Mouse (Mus musculus) liver, embryonic 11.5 days (tissue): ENCODE measurements around the gene Taldo1. TPM values are rescaled to one million over a fixed set of nuclear protein-coding genes. Genes with fewer than 3 reads are reported as not detected.
A peak's percentile ranks its signal among the peaks of the same experiment; 100 is the strongest.

Source experiments
- ATAC-seq: fragments of 200-750 bp; cut with Nextera tagmentation; replicated peaks from 2 replicates; pipeline ENCODE4 v1.8.0; 2017; ENCODE audit warnings: moderate number of reproducible peaks, mild to moderate bottlenecking, moderate TSS enrichment, moderate library complexity; ENCODE audit not compliant: low FRiP score
- DNase-seq: peaks from one replicate; pipeline ENCODE4 v3.0.0-alpha.2; 2017; ENCODE audit warnings: low spot score
- H3K27ac ChIP-seq: fragments of 300-500 bp; sonication (generic); 2 replicates; pipeline ENCODE4 v1.5.1; 2014; ENCODE audit warnings: mild to moderate bottlenecking, low read depth, low read length, control low read depth
- H3K27me3 ChIP-seq: fragments of 300-500 bp; sonication (generic); replicated peaks from 2 replicates; pipeline ENCODE4 v1.6.1; 2014; ENCODE audit warnings: low read length, mixed read lengths; ENCODE audit not compliant: control insufficient read depth, insufficient read depth
- H3K36me3 ChIP-seq: fragments of 300-500 bp; sonication (generic); 2 replicates; pipeline ENCODE4 v1.6.1; 2014; ENCODE audit warnings: mild to moderate bottlenecking, low read length, moderate library complexity, mixed read lengths; ENCODE audit not compliant: control insufficient read depth, insufficient read depth
- H3K4me1 ChIP-seq: fragments of 300-500 bp; sonication (generic); replicated peaks from 2 replicates; pipeline ENCODE4 v1.6.1; 2014; ENCODE audit warnings: low read length, mixed read lengths; ENCODE audit not compliant: control insufficient read depth, insufficient read depth
- H3K4me2 ChIP-seq: fragments of 300-500 bp; sonication (generic); 2 replicates; pipeline ENCODE4 v1.6.1; 2014; ENCODE audit warnings: mild to moderate bottlenecking, control low read depth, moderate library complexity
- H3K4me3 ChIP-seq: fragments of 300-500 bp; sonication (generic); 2 replicates; pipeline ENCODE4 v1.5.1; 2014; ENCODE audit warnings: low read depth, low read length, control low read depth
- H3K9ac ChIP-seq: fragments of 300-500 bp; sonication (generic); 2 replicates; pipeline ENCODE4 v1.6.1; 2014; ENCODE audit warnings: low read depth, low read length, control low read depth
- H3K9me3 ChIP-seq: fragments of 300-500 bp; sonication (generic); 2 replicates; pipeline ENCODE4 v1.6.1; 2016; ENCODE audit warnings: low read length, inconsistent platforms, mixed read lengths; ENCODE audit not compliant: control insufficient read depth
- WGBS: fragments of 180-500 bp; shearing (Covaris S2); extraction: QIAGEN DNeasy Blood & Tissue Kit; methylation state at CpG from one replicate; pipeline ENCODE4 v1.1.7; 2014; 5-methylcytosine and 5-hydroxymethylcytosine counted together
- polyA plus RNA-seq: library from polyadenylated mRNA; unstranded; fragments of >200 nt; fragmentation: Nextera tagmentation; extraction: Ambion mirVana; gene quantifications from 2 replicates; pipeline ENCODE4 v1.2.1, GENCODE M21; 2014

Gene Taldo1
- polyA plus RNA-seq, 1 experiment from 2014 or later = 442 TPM

DNA sequence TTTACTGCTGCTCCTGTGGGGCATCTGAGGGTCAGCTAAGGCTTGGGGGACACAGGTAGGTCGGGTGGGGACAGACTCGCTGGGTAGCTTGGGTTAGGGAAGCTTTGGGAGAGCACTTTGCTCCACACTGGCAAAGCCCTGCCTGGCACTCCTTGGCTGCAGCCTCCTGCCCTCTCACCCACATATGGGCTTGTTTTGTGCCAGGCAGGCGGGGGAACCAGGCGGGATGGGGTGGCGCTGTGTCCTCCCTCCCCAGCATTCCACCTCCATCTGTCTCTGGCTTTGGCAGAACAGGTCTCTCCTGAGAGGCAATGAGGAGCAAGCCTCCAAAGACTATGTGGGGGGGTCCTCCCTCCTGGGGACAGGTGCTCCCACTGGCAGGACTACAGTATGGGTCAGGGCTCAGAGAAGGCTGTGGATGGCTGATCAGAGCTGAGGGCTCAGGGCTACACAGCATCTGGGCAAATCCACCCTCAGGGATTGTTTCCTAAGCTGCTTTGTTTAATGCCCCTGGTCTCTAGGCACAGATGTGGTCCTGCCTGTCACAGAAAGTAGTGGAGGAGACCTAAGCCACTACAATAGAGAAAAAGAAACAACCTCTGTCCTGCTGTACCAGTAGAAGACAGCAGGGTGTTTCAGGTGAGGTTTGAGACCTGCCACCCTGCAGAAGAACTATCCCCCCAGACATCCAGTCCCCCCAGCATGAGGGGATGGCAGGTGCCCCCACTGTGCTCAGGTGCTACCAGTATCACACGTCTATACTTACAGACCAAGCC is 40.9 kb downstream of the Taldo1 start:
- Histone ChIP-seq H3K4me2 (no peak overlapping the region), H3K27ac (no peak overlapping the region), H3K9ac (no peak overlapping the region), H3K36me3 (peaks cover 11% of the 10 kb centered on the region; the same call in 1 of the 2 replicates), H3K27me3 (no peaks in the 10 kb centered on the region), H3K9me3 (no peaks in the 10 kb centered on the region), H3K4me1 (peaks cover 37% of the 10 kb centered on the region), H3K4me3 (no peak overlapping the region)
- DNase-seq = no peak
- ATAC-seq = no peak
- 85% methylated on average over 6 of the region's 6 CpGs for WGBS

DNA sequence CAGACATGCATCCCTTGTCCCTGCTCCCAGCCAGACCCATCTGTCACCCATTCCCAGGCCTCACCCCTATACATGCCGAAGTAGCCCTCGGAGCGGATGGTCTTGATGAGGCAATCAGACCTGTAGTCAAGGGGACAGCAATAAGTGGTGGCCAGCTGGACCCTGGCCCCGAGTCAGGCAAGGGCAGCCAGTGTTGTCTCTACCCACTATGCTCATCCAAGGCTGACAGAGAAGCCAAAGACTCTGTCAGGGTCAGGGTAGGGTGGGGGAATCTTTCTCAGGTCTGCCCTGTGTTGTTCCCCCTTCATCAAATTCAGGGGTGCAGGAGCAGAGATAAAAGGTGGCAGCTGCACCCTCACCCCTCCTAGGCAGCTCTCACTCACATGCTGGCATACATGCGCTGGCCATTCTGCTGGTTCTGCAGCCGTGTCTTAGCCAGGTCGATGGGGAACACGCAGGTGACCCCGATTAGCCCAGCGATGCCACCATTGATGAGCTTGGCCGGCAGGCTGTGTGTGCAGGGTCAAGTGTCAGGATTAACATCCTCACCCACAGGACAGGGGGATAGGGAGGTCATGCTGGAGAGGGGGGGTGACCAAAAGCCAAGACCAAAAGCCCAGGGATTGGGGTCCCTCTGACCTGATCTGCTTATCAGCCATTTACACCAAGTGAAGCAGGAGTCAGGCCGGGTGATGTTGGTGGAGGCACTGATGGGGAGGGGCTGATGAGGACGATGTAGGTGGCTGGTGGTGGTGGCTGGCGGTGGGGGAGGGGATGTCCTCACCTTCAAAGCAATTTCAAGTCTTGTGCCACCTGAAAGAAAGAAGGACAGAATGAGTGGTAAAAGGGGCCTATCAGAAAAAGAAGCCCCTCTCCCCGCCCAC is 41.8 kb downstream of the Taldo1 start:
- DNase-seq = no peak
- Histone ChIP-seq H3K27me3 (no peaks in the 10 kb centered on the region), H3K27ac (no peak overlapping the region), H3K4me2 (peak overlapping the region; percentile 98), H3K4me3 (peak overlapping the region; percentile 52), H3K9ac (no peak overlapping the region), H3K36me3 (peaks cover 17% of the 10 kb centered on the region), H3K4me1 (peaks cover 37% of the 10 kb centered on the region), H3K9me3 (no peaks in the 10 kb centered on the region)
- 79% methylated on average over 15 of the region's 15 CpGs for WGBS
- no peak for ATAC-seq

DNA sequence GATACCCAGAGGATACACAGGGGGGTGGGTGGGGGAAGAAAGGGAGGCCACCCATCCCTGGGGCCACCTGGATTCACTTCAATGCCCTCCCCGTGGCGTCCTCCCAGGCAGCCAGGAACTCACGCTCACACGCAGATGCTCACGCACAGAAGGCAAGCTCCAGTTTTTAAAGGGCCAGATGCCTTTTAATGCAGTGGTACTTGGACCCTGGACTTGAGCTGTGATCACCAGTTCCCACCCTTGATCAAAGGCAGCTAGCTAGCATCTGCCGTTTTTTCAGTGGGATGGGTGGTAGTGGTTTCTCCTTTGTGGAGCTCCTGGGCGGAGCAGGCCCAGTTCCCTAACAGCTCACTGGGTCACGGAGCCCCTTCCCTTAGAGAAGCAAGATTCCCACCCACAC is 42.5 kb downstream of the Taldo1 start:
- Histone ChIP-seq H3K27ac (peak overlapping the region; percentile 32; the same call in 1 of the 2 replicates), H3K36me3 (peaks cover 24% of the 10 kb centered on the region), H3K4me2 (peak overlapping the region; percentile 98), H3K9ac (peak overlapping the region; percentile 53; the same call in 1 of the 2 replicates), H3K4me3 (peak overlapping the region; percentile 52), H3K4me1 (peaks cover 35% of the 10 kb centered on the region), H3K27me3 (no peaks in the 10 kb centered on the region), H3K9me3 (no peaks in the 10 kb centered on the region)
- no peak for DNase-seq
- WGBS = 35% methylated on average over 8 of the region's 8 CpGs
- no peak for ATAC-seq

DNA sequence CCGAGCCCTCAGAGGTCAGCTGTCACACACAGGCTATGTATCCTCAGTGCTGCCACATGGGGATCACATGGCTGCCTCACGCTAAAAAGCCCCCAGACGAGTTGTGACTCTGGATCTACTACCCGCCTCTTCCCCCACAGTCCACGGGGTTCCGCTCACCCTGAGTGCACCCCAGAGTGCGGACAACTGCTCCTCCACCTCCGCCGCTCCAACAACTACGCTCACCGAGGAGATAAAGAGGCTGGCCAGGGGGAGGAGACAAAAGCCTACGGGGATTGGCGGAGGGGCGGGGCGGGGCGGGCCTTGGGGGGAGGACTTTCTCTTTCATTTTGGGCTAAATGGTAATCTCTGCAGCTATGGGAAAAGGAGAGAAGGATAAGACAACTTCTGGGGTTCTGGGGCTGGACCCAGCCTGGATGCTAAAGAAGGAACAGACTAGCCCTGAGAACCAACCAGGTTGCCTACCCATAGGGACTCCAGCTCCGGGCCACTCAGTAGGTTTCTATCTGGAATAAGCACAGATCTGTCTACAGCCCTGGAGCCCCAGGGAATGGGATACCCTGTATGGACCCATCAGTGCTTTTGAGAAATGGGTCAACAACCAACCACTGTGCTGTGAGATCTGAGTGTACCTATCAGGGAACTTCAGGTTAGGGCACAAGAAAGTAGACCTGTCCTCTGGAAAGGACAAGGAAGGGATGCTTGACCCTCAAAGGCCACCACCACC is 43.3 kb downstream of the Taldo1 start:
- peaks cover 31% of the 10 kb centered on the region for H3K4me1 ChIP-seq
- WGBS = 4% methylated on average over 17 of the region's 17 CpGs

DNA sequence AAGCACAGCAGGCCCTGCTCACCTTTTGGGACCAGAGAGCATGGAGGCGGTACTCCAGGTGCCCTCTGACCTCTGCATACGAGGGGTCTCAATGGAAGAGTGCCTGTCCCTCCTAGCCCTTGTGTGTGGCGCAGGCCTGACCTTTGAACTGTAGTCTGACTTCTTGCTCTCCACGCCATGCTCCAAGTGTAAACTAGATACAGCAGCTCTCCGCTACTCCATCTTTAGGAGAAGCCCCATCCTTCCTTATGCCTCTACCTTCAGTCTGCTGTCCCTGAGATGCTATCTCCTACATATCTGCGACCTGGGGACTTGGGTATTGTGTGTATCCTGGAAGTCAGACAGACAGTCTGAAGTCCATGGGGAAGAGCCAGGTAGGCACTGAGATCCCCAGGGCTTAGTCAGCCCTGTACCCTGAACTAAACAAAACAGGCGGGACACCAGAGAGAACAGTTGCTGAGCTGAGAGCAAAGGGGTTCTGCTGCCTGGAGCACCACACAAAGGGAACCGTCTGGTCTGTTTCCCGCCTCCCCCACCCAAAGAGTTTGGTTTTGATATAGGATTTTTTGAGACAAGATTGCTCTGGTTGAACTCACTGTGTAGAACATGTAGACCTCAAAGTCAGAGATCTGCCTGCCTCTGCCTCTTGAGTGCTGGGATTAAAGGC is 44.0 kb downstream of the Taldo1 start:
- Histone ChIP-seq H3K9me3 (no peaks in the 10 kb centered on the region), H3K36me3 (peaks cover 30% of the 10 kb centered on the region), H3K9ac (no peak overlapping the region), H3K4me2 (peak overlapping the region; percentile 98), H3K4me3 (peak overlapping the region; percentile 52), H3K4me1 (peaks cover 31% of the 10 kb centered on the region), H3K27me3 (no peaks in the 10 kb centered on the region), H3K27ac (peak overlapping the region; percentile 35)
- WGBS = 75% methylated on average over 9 of the region's 9 CpGs
- no peak for ATAC-seq
- DNase-seq = no peak

More for the DNA sequence above, 43.3 kb downstream of the Taldo1 start:
- H3K4me3 ChIP-seq = peak overlapping the region; percentile 52
- peak; percentile 64 for ATAC-seq
- peaks cover 27% of the 10 kb centered on the region for H3K36me3 ChIP-seq
- peak overlapping the region; percentile 35 for H3K27ac ChIP-seq
- DNase-seq = peak; percentile 75
- H3K27me3 ChIP-seq = no peaks in the 10 kb centered on the region
- no peaks in the 10 kb centered on the region for H3K9me3 ChIP-seq
- H3K4me2 ChIP-seq = peak overlapping the region; percentile 98
- peak overlapping the region; percentile 53; the same call in 1 of the 2 replicates for H3K9ac ChIP-seq

DNA sequence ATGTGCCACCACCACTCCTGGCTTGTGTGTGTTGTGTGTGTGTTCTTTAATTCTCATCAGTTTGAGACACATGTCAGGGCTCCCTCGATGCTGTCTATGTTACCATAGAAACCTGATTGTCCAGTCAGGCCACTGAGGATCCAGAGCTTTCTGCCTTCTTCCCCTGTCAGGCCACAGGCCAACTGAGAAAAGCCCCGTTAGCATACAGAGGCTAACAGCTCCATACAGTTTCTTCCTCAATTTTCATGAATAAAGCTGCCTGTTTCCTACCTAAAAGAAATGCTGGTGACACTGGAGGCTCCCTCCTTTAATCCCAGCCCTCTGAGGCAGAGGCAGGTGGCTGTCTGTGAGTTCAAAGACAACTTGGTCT is 44.5 kb downstream of the Taldo1 start:
- Histone ChIP-seq H3K27me3 (no peaks in the 10 kb centered on the region), H3K27ac (peak overlapping the region; percentile 68; the same call in 1 of the 2 replicates), H3K36me3 (peaks cover 34% of the 10 kb centered on the region), H3K4me1 (peaks cover 33% of the 10 kb centered on the region), H3K4me3 (peak overlapping the region; percentile 76), H3K9me3 (no peaks in the 10 kb centered on the region), H3K9ac (peak overlapping the region; percentile 85; the same call in 1 of the 2 replicates), H3K4me2 (peak overlapping the region; percentile 98)
- DNase-seq (no peak), ATAC-seq (no peak)
- 43% methylated on average over 2 of the region's 2 CpGs for WGBS

DNA sequence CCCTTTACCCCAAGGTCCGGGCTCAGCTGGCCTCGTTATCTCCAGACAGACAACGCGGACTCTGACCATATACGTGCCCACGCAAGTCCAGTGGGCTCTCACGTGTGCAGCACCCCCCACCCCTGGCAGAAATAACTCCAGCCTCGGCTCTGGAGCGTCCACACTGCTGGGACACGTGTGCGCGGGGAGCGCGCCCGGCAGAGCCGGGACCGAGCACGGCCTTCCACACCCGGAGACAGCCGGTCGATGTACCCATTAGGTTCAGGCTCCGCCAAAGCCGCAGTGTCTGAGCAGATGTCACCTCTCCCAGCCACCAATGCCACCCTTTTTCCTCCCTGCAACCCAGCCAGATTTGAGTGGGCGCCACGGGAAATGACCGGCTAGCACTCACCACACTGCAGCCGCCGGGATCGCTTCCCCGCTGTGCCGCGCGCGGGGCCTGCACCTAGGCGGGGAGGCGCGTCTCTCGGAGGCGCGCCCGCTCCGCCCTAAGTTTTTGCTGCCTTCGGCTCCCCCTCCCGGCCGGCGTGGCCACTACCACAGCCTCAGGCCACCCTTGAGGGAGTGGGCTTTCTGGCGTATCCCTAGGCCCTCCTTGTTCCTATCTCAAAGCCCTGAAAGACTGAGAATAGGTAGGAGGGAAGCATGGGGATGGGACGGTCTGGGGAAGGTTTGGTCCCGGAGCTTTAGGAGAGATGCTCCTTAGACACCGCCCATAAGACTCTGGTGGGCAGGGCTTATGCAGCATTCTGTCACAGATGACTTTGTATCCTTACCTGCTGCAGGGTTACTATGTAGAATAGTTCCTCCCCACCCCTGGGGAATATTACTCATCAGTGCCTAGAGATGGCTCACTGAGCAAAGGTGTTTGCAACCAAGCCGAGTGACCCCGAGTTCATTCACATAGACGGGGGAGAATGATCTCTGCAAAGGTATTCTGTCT is 45.5 kb downstream of the Taldo1 start, which contains the start of gene Slc25a22:
Slc25a22 (minus strand) TSS at position 715 of the 943 bp plus-strand sequence.
- Histone ChIP-seq H3K36me3 (peaks cover 32% of the 10 kb centered on the region), H3K27ac (peak within 1 kb of the TSS; percentile 68)
- ATAC-seq = peak; percentile 79

More for the DNA sequence above, 45.5 kb downstream of the Taldo1 start, which contains the start of gene Slc25a22:
- no peaks in the 10 kb centered on the region for H3K27me3 ChIP-seq
- peak within 1 kb of the TSS; percentile 98 for H3K4me2 ChIP-seq
- 6% methylated on average over 53 of the region's 53 CpGs for WGBS
- H3K4me1 ChIP-seq = peaks cover 39% of the 10 kb centered on the region
- peak within 1 kb of the TSS; percentile 76 for H3K4me3 ChIP-seq
- peak within 1 kb of the TSS; percentile 85 for H3K9ac ChIP-seq
- peak; percentile 89 for DNase-seq
- H3K9me3 ChIP-seq = no peaks in the 10 kb centered on the region
